In genomic region chr13:54970521-54971247, GRCm38 (mm10) we compare ENCODE assay signal across 9 mouse cellular contexts. TPM values are rescaled to one million over a fixed set of nuclear protein-coding genes. Genes with fewer than 3 reads are reported as not detected.
DNase-seq lines count a peak whose midpoint lies in the region; ATAC-seq and TF ChIP-seq lines count a peak whose summit lies in the region.
"Had no signal": no experiment of that assay in that cellular context is flagged by ENCODE, and none has a peak within 500 bp of the region (broad histone marks: within the 10 kb centered on the region; RNA-seq: fewer than 3 reads in every experiment).

No protein-coding gene starts in this region.

- H3K9ac ChIP-seq in ES-E14 (ENCODE audit: insufficient read depth, low read depth, low read length, poor library complexity, severe bottlenecking) = no peak overlapping the region
- no peak overlapping the region for H3K9ac ChIP-seq in embryonic facial prominence, embryonic 14.5 days (ENCODE audit: low read depth, low read length)
- H3K9ac ChIP-seq: limb, embryonic 13.5 days had no signal

- H3K4me3 ChIP-seq in ES-E14 (ENCODE audit: insufficient read depth in 1 of 2, low read depth in 1 of 2, low read length in 2 of 2, poor library complexity in 1 of 2, severe bottlenecking in 1 of 2) = no peak overlapping the region
- H3K4me3 ChIP-seq in embryonic facial prominence, embryonic 14.5 days (ENCODE audit: low read depth, low read length) = no peak overlapping the region
- H3K4me3 ChIP-seq: limb, embryonic 13.5 days had no signal

- peak; percentile 51 to 67 for DNase-seq in heart, postnatal 14 days
- no peak for DNase-seq in heart, adult 11 months
- peak; percentile 58 for DNase-seq in ES-E14 (ENCODE audit: low read depth, low spot score)
- DNase-seq in embryonic facial prominence, embryonic 14.5 days (ENCODE audit: low spot score) = peak; percentile 62
- peak; percentile 56 for DNase-seq in lung, postnatal 14 days
- DNase-seq in right cerebral cortex, postnatal 4 days = no peak
- DNase-seq in cerebellum, adult 9-11 months = no peak

- in situ Hi-C loops in ES-E14 (cut with MboI; ENCODE audit: low sequenced_read_pairs in 2 of 2, unreplicated experiment in 2 of 2) = no loop called here

- ATAC-seq in embryonic facial prominence, embryonic 14.5 days (ENCODE audit: low read depth) = no peak
- ATAC-seq in megakaryocyte, adult 5-6 weeks (ENCODE audit: poor library complexity, severe bottlenecking) = no peak

- intact Hi-C loops in heart, postnatal 14 days (cut with DNase I) = no loop called here

- no peaks in the 10 kb centered on the region for H3K27me3 ChIP-seq in embryonic facial prominence, embryonic 14.5 days (replicated peaks; ENCODE audit: control insufficient read depth, insufficient read depth, low read length)

- 31% methylated on average over 14 of the region's 14 CpGs for WGBS in embryonic facial prominence, embryonic 14.5 days

- no peaks in the 10 kb centered on the region for H3K36me3 ChIP-seq in ES-E14 (ENCODE audit: control insufficient read depth, insufficient read depth, low read length, poor library complexity, severe bottlenecking)
- H3K36me3 ChIP-seq in embryonic facial prominence, embryonic 14.5 days (ENCODE audit: control insufficient read depth, insufficient read depth, low read length) = no peaks in the 10 kb centered on the region
- H3K36me3 ChIP-seq: limb, embryonic 13.5 days had no signal

- no peaks in the 10 kb centered on the region for H3K4me1 ChIP-seq in ES-E14 (ENCODE audit: control insufficient read depth in 2 of 2, insufficient read depth in 2 of 2, low read length in 2 of 2, poor library complexity in 1 of 2)
- no peaks in the 10 kb centered on the region for H3K4me1 ChIP-seq in embryonic facial prominence, embryonic 14.5 days (ENCODE audit: control insufficient read depth, insufficient read depth, low read length)
- H3K4me1 ChIP-seq: limb, embryonic 13.5 days had no signal

- H3K27ac ChIP-seq in ES-E14 (ENCODE audit: insufficient read depth, low read depth, low read length, poor library complexity, severe bottlenecking) = no peak overlapping the region
- H3K27ac ChIP-seq in embryonic facial prominence, embryonic 14.5 days (replicated peaks; ENCODE audit: low read depth, low read length) = no peak overlapping the region
- H3K27ac ChIP-seq: limb, embryonic 13.5 days had no signal

- H3K4me2 ChIP-seq in embryonic facial prominence, embryonic 14.5 days (ENCODE audit: low read depth, low read length) = no peak overlapping the region
- H3K4me2 ChIP-seq: limb, embryonic 13.5 days had no signal

- no peaks in the 10 kb centered on the region for H3K9me3 ChIP-seq in ES-E14 (ENCODE audit: control insufficient read depth, insufficient read depth, low read depth, low read length)
- H3K9me3 ChIP-seq in embryonic facial prominence, embryonic 14.5 days (ENCODE audit: control insufficient read depth, low read length) = no peaks in the 10 kb centered on the region
- H3K9me3 ChIP-seq: limb, embryonic 13.5 days had no signal

TF ChIP-seq in ES-E14, 5 proteins besides CTCF, POLR2A, EP300 and RAD21:
- TF ChIP-seq CHD2 (IDR thresholded peaks at IDR 0.05; ENCODE audit: low read depth, low read length) (no peak), ZNF384 (IDR thresholded peaks at IDR 0.05; ENCODE audit: low read depth, low read length) (peak; percentile 99), MAFK (IDR thresholded peaks at IDR 0.05; ENCODE audit: insufficient read depth, low read depth, low read length) (no peak), HCFC1 (IDR thresholded peaks at IDR 0.05; ENCODE audit: borderline replicate concordance, insufficient read depth, low read length) (no peak), ZC3H11A (IDR thresholded peaks at IDR 0.05; ENCODE audit: borderline replicate concordance, low read depth, low read length) (no peak)

RNA-seq across cellular contexts. Expression of gene Unc5a, which starts 21.5 kb away (rescaled TPM):
- total RNA-seq in heart, postnatal 14 days (2021) = under 1 TPM; 0.60 to 0.63 TPM
- total RNA-seq in ES-E14 (2012; rRNA removed) = 0.31 and 0.95 TPM in 2 replicates
- polyA plus RNA-seq in embryonic facial prominence, embryonic 14.5 days (2014; fragmentation: Nextera tagmentation; extraction: Ambion mirVana) = 4.5 and 4.6 TPM in 2 replicates
- total RNA-seq in megakaryocyte, adult 5-6 weeks (2015) = 0.38 and 0.71 TPM in 2 replicates
- 0.24 and 1.8 TPM in 2 replicates for total RNA-seq in megakaryocyte, adult 5-6 weeks (2017)

RNA-seq across cellular contexts. Expression of gene Hk3, which starts 50.5 kb away (rescaled TPM):
- total RNA-seq in heart, postnatal 14 days (2021) = under 1 TPM; 0.61 to 0.74 TPM
- total RNA-seq in ES-E14 (2012; rRNA removed) = 0.04 and 0.05 TPM in 2 replicates
- 1.8 and 2.1 TPM in 2 replicates for polyA plus RNA-seq in embryonic facial prominence, embryonic 14.5 days (2014; fragmentation: Nextera tagmentation; extraction: Ambion mirVana)
- 37.9 and 43.1 TPM in 2 replicates for total RNA-seq in megakaryocyte, adult 5-6 weeks (2015)
- 99.2 and 109 TPM in 2 replicates for total RNA-seq in megakaryocyte, adult 5-6 weeks (2017)

Comparison
In these comparisons a context has a peak if more than half of its experiments do, and no peak if none do; other contexts are left out.
1. DNase-seq: peak in heart, postnatal 14 days (2 of 2), ES-E14 (single experiment), embryonic facial prominence, embryonic 14.5 days (single experiment) and lung, postnatal 14 days (single experiment); none in heart, adult 11 months (single experiment), right cerebral cortex, postnatal 4 days (single experiment) and cerebellum, adult 9-11 months (single experiment).
2. RNA of gene Hk3, which starts 50.5 kb away (total RNA-seq): 37.9 to 109 TPM in megakaryocyte, adult 5-6 weeks; 0.61 to 0.74 TPM in heart, postnatal 14 days and 0.04 to 0.05 TPM in ES-E14; every median in the first group is over 10 times any median in the second.